Mouse (Mus musculus): ENCODE data around the gene Gm17720. TPM values are rescaled to one million over a fixed set of nuclear protein-coding genes. Genes with fewer than 3 reads are reported as not detected.
A peak's percentile ranks its signal among the peaks of the same experiment; 100 is the strongest.

Gene Gm17720
- total RNA-seq (2022) = not detected

DNA sequence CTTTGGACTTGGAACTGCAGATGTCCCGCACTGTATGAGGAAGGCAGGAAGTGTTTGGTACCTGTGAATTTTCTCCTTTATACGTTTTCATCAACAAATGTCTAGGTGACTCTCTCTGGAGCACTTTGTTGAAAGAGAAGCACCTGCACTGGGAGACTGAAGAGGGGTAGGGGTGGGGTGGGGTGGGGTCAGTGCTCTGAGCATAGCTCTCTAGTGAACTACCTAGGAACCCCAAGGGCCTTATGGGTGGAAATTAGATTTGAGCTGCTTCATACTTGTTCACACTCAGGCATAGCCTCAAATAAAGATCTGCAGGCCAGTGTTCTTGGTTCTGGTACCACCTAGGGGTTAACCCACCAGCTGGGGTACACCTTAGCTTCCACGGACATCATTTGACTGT lies at the start of gene Gm17720:
TSS of gene Gm17720 (minus strand) at position 101 of the 400 bp plus-strand sequence.
- DNase-seq (ENCODE audit: low spot score in 2 of 2) = no peak

DNA sequence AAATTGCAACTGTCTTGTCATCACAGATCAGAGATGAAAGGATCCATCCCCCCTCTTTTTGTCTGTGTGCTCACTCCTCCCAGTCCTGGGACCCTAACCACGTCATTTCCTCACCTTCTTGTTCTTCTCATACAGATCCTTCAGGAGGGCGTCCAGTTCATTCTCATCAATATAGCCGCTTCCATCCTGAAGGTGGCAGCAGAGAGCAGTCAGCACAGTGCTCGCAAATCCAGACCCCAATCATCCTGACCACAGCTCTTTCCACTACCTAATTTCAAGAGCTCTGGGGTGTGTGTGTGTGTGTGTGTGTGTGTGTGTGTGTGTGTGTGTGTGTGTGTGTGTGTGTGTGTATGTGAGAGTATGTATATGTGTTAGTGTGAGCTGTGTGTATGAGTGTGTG lies 43.0 kb upstream of the Gm17720 start:
- peak; percentile 7 to 48 for DNase-seq (ENCODE audit: low spot score in 2 of 2)

DNA sequence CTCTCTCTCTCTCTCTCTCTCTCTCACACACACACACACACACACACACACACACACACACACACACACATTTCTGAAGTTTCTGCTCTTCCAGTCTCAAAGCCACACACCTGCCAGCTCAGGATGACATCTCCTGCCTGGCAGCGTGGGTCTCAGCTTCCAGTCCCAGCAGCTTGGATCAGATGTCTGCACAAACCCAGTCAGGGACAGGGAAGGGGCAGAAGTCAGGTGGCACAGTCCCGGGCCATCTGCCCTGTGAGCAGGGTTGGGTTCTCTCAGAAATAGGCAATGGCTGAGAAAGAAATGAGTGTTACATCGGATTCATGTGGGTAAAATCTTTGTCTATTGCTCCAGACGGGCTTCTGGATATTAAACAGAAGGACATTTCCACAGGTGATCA lies 38.2 kb upstream of the Gm17720 start:
- DNase-seq (ENCODE audit: low spot score in 2 of 2) = no peak

DNA sequence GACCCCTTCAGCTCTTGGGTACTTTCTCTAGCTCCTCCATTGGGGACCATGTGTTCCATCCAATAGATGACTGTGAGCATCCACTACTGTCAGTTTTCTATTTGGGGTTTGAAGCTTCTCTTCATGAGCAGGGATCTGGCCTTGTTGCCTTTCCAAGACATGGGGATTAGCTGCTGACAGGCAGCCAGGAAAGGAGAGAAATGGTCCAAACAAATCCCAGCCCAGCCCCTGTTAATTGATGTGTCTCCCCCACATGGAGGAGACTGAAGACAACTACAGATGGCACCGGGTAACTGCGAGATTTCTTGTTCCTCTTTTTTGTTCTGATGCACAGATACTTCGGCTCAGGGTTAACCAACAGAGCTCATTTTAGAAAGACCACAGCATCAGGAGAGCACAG lies 37.6 kb upstream of the Gm17720 start:
- DNase-seq (ENCODE audit: low spot score in 2 of 2) = no peak

DNA sequence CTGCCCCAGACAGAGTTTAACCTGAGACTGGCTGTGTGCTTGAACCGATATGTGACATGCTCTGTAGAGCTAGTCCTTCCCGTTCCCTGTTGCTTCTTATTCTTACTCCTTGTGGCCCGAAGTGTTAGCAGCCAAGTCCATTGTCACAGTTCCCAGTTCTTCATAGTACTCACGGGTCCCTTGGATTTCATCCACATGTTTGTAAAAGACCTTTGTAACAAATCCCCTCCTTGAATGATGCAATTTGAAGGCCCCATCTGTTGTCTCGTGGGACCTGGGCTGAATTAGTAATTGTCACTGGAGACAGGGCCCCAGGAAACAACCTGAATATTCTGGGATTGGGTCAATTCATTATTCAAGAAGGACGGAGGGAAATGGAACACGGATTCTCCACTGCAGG lies 33.0 kb upstream of the Gm17720 start:
- DNase-seq (ENCODE audit: low spot score in 2 of 2) = no peak

DNA sequence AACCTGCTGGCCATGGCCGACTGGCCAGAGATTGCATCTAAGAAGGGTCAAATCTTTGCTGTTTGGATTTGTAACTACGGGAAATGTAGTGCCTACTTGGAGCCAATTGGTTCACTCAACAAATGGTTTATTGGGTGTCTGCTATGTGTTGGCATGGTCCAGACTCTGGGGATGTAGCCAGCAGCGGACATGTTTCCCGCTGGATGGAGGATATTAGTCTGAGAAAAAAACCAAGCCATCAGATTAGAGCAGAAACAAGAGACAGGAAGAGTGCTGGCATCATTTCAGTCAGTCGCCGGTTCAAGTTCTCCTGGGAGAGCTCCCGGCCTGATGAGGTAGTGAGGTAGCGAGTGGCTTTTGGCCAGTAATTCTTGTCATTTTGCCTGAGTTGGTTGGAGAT lies 31.7 kb upstream of the Gm17720 start:
- no peak for DNase-seq (ENCODE audit: low spot score in 2 of 2)

DNA sequence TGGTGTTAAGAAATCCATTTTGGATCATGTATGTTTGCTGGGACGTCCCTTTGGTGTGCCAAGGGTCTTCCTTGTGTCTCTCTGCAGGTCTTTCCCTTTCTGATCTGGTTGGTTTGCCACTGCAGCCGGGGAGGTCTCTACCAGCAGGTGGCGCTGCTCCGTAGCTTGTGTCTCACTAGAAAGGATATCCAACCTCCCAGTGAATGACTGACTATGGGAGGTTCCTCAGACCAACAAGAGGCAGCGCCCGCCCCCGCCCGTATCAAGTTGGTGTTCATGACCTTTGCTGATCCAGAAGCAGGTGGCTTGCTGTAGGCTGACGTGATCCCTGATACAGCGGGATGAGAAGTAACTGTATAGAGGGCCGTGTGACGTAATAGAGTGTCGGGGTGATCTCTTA lies 28.0 kb upstream of the Gm17720 start:
- peak; percentile 48 to 84 for DNase-seq (ENCODE audit: low spot score in 2 of 2)

DNA sequence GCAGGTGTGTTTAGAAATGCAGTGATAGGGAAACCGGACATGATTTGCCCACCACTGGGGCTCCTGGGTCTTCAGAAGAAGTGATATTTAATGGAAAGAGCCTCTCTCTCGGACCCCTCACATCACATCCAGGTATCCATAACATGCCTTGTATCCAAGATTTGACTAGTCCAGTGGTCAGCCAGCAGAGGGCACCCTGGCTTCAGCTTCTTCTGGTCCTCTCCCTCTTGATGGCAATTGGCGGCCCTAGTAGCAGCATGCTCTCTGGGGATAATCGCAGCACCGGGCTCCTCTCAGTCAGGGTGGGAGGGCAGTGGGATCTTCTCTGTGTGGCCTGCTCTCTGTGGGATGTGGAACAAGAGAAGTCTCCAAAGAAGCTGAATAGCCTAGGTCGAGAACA lies 17.2 kb upstream of the Gm17720 start:
- peak in 1 of 2 experiments; percentile 27 for DNase-seq (ENCODE audit: low spot score in 2 of 2)

DNA sequence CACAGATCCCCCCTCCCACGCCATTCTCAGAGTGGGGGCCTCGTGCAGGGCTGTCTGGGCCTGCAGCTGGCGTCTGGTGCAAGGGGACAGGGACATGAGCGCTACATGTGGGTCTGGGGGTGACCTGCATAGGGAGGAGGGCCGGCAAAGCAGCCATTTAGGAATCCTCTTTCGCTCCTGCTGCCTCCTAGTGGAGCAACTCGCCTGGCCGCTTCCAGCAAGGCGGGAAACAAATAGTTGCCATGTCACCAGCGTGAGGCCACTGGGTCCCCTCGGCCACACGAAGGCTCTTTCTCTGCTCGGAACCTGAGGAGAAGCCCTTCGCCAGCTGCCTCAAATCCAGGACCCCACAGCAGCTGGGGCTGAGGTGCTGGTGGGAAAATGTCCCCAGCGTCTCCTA lies 877 bp downstream of the Gm17720 start:
- no peak for DNase-seq (ENCODE audit: low spot score in 2 of 2)

DNA sequence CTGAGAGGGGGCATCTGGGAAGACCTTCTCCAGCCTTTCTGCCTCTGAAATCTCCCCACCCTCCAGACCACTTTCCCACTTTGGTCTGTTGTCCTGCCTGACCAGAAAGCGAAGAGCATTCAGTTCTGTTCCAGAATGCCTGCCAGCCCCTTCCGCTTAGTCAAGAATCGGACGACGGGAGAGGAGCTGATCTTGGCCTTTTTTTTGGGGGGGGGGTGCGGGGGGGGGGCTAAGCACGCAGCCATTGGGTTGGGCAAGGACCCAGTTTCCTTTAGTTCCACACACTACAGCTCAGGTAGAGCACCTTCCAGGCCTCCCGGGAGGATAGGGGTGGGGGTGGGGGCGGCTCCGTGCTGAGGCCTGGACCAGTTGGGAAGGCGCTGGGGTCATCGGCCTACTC lies 1.6 kb downstream of the Gm17720 start, which contains the start of gene Gm21964:
TSS of gene Gm21964 (plus strand) at position 301 of the 400 bp plus-strand sequence.
- no peak for DNase-seq (ENCODE audit: low spot score in 2 of 2)

DNA sequence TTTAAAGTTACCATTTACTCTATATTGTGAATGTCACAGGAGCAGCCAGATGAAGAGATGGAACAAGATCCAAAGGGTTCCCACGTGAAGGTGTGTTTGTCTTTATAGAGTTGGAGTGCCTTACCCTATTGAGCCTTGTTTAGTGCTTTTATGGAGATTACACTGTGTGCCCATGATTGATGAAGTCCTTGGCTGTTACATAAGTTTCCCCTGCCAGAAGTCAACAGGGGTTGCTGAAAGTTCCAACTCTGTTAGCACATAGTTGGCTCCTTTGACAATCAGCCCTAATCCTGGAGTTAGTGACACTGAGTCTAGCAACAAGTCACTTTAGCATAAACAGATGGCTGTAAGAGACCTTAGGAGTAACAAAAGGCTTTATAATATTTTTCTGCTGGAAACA lies 10.7 kb downstream of the Gm17720 start:
- no peak for DNase-seq (ENCODE audit: low spot score in 2 of 2)

DNA sequence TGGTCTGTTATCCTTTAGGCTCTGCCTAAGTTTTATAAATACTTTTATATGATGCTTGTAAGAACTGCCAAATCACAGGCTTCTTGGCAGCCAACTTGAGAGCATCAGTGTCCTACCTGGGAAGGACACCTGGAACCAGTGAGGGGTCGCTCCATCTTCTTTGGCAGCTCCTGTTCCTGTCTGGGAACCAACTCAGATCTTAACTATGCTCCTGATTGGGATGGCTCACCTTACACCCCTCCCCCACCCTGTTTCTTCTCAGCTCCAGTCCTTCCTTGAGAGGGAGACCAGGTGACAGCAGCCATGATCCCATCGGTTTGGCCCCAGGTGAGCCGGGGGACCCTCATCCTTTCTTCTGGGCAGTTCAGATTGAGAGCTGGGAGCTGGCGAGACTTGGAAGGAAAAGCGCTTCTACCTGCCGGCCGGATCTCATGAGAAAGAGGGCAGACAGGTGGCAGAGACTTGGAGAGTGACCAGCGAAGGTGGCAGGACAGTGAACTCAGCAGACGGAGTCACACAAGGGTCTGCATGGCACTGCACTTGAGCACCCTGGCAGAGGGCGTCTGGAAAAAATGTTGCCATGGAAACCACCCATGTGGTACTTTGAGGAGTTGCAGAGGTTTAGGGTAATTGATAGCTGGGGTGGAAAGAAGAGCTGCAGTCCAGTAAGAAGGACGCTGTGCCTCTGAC lies 20.0 kb downstream of the Gm17720 start:
- DNase-seq (ENCODE audit: low spot score in 2 of 2) = no peak

DNA sequence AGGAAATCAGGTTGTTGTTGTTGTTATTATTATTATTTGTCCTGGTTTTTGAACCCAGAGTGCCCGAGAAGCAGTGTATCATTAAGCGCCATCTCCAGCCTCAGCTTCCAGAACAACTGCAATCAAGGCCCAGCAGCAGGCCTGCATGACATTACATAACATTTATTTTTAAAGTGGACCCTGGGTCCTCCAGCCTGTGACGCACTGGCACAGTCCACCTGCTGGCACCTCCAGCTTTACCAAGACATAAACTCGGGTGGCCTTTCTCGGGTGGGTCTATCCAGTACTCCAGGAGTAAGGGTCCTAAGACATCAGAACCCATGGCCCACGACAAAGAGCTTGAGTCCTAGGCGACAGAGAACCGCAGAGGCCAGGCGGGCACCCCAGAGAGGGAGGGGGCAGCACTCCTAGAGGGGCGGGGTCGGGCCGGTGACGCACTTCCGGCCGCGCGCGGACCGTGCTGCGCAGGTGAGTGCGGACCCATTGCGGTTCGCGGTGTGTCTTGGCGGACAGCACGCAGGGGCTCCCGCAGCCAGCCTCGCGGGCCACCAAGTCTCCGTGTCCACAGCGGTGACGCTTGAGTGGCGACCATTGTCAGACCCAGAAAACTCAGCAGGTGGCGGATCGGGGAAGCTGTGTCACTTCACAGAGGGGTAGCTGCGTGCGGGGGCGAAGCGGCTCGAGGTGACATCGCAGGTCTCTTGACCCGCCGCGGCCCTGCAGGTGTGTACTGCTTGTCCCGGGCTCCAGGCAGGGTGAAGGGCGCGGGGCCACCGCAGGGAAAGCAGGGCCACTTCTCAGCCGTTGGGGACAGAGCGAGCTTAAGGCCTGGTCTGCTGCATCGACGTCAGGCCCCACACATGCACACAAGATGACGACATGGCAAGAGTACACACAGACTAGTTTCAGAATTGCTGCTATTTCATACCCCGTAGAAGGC lies 23.0 kb downstream of the Gm17720 start, which contains the start of gene Zfp612:
TSS of gene Zfp612 (plus strand) at position 465 of the 940 bp plus-strand sequence.
- peak; percentile 47 to 62 for DNase-seq (ENCODE audit: low spot score in 2 of 2)

DNA sequence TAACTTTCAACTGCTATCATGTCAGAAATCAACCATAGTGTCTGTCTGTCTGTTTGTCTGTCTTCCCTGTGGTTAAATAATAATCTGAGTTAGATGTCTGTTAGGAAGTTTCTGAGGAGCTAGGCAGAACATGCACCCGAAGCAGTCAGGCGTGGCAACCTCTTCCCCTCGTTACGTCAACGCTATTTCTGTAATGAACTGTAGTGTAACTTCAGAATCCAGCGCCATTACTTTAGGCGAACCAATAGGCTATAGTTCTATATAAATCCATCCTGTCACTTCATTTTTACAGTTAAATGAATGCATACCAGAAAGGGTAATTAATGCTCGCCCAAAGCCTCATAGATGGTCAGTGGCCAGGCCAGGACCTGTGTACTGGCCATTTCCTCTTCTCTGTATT lies 28.1 kb downstream of the Gm17720 start:
- DNase-seq (ENCODE audit: low spot score in 2 of 2) = no peak

DNA sequence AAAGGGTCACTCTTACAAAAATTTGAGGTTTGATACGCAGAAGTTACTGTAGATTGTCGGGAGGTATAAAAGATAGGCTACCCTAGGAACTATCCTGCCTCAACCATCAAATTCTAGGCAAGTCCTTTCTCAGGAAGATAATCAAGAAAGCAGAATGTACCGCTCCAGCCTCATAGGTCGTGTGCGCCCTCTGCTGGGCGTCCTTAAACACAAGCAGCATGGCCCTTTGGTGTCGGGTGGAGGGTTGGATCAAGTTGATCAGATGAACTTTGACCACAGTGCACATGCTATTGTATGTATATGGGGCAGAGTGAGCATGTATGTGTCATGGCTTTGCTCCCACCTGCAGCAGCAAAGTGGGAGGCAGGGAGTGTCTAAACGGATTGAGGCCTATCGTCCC lies 31.0 kb downstream of the Gm17720 start:
- DNase-seq (ENCODE audit: low spot score in 2 of 2) = peak in 1 of 2 experiments; percentile 65

DNA sequence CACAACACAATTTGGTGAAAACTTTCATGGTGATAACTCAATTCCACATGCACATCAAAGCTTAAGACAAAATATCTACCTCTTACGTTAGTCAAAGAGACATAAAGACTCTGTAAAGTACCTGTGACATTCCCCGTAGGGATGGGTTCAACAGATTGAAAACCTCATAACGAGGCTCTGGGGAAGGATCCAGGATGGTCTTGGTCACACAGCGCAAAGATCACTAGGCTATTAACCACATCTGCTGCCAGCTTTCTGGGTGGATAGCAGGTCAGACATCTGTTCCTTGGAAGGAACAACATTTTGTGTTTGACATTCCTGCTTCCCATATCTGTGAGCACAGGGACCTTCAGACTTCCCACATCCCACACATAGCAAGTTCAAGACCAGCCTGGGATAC lies 32.8 kb downstream of the Gm17720 start:
- DNase-seq (ENCODE audit: low spot score in 2 of 2) = no peak

DNA sequence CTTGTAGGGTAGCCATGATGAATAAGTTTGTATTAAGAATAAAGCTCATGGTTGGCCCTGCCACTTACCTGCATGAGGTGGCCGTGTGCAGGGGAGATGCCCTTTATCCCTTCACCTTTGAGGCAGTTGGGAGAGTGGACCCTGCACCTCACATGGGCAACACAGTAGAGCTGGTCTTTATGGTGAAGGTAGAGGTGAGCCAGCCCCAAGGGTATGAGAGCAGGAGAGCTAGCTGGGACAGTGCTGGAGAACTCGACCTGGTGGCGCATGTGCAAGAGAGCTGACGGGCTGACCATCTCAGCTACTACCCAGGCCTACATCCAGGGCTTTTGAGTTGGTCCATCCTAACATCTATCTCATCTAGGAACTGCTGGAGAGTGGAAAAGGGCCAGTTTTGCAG lies 36.9 kb downstream of the Gm17720 start:
- no peak for DNase-seq (ENCODE audit: low spot score in 2 of 2)

DNA sequence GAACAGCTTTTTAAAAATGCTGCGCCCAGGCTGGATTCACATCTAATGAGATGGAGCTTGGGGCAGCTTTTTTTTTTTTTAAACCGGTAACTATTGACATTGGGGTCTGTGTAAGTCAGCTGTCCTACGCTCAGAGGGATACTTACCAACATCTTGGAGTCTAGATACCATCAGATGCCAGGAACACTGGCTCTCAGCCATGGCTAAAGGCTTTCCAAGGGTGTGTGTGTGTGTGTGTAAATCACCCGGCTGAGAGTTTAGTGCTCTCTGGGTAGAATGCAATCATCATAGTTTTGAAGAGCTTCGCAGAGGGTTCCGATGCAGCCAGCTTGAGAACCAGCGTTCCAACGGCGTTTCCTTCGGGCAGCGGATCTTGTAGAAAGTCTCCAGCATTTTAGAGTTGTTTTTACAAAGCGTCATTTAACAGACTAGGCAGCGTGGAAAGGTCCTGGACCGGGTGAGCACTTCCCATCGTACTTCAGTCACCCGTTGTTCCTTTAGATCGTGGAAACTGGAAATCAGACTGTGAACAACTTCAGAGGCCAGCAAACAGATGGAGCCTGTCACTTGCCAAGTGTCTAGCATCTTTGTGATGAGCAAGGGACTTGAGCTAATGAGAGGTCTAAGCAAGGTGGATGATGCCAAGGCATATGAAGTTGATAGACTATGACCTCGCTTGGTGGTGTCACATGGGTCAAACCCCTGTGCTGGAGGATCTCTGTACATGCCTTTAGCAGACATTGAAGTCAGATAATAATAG lies 37.8 kb downstream of the Gm17720 start:
- no peak for DNase-seq (ENCODE audit: low spot score in 2 of 2)

DNA sequence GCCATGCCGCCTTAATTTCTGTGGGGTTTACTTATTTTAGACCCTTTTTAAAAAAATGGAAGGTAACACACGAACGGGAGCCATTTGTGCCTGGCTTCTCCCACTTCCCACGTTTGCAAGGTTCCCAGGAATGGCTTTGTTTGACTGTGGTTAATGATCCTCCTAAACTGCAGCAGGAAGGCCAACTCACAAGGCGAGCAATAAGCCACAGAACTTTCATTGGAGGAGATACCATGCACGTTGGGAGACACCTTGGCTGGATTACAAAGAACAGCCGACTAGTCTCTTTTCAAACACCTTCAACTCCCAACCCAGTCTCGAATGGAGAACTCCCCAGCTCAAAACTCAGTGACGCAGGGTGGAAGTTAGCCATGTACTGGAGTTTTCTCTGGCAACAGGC lies 38.4 kb downstream of the Gm17720 start:
- DNase-seq (ENCODE audit: low spot score in 2 of 2) = no peak

DNA sequence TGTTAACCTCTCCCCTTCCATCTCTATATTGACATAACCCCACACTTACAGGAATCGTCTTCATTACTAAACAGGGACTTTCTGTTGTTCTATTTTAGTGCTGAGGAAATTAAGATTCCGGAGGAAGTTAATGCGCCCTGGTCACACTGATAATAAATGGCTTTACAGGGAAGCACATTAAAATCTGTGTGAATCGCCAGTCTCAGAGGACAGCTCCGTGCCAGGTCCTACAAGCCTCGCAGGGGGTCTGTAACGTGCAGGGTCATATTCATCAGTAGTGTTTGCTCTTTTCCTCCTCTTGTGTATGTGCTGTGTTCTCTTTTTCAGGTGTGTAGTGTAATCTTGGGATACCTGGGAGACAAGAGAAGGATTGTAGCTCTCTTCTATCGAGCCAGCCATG lies 44.3 kb downstream of the Gm17720 start:
- no peak for DNase-seq (ENCODE audit: low spot score in 2 of 2)

DNA sequence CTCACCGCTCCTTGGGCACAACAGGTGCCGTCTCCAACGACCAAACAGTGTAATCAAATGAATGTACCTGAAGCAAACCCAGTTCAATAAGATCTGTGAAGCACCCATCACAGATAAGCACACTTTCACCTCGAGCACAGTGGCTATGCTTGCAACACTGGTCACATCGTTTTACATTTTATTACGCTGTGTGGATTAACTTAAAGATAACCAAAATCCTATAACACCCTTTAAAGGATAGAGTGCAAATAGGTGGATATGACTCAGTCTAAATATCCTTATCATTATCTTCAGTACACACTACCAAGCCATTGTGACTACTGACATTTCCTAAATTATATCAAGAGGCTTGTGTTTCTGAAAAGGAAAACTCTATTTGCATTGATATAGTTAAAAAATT lies 51.3 kb downstream of the Gm17720 start:
- DNase-seq (ENCODE audit: low spot score in 2 of 2) = no peak

DNA sequence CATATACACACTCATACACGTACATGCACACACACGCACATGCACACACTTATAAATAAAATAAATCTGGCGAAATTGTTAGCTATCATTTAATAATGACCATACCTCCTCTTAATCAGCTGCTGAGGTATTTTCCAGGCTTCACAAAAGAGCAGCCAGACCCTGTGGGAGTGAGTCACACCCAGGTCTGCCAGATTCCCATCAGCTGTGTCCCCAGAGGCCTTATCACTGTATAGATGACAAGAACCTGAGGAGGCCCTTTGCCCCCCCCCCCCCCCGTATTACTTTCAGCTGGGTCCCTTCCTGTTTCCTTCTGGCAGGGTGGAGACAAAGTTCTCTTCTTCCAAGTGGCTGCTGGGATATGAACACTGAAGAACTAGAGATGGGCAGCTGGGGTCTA lies 62.0 kb downstream of the Gm17720 start:
- no peak for DNase-seq (ENCODE audit: low spot score in 2 of 2)

All from layer of hippocampus, adult 8-10 months (tissue).